Mouse (Mus musculus) hindbrain, embryonic 16.5 days (tissue): ENCODE measurements at regions not wholly inside any gene's neighbourhood (a gene's known extent, or its start where the extent isn't known, plus 50 kb on each side); places are given as distances from the start of the nearest gene placed in this dataset.

ENCODE experiments used
- ATAC-seq: fragments of 200-750 bp; cut with Nextera tagmentation; 2 replicates; pipeline ENCODE4 v1.8.0; 2017; ENCODE audit warnings: moderate TSS enrichment, moderate library complexity
- H3K27ac ChIP-seq: fragments of 300-500 bp; sonication (generic); 2 replicates; pipeline ENCODE4 v1.5.1; 2014; ENCODE audit warnings: low read depth, mild to moderate bottlenecking, control low read depth, low read length, moderate library complexity
- H3K27me3 ChIP-seq: fragments of 300-500 bp; sonication (generic); replicated peaks from 2 replicates; pipeline ENCODE4 v1.6.1; 2014; ENCODE audit warnings: low read length; ENCODE audit not compliant: control insufficient read depth, insufficient read depth
- H3K36me3 ChIP-seq: fragments of 300-500 bp; sonication (generic); 2 replicates; pipeline ENCODE4 v1.6.1; 2014; ENCODE audit warnings: mild to moderate bottlenecking, low read length, moderate library complexity, mixed read lengths; ENCODE audit not compliant: control insufficient read depth, insufficient read depth
- H3K4me1 ChIP-seq: fragments of 300-500 bp; sonication (generic); 2 replicates; pipeline ENCODE4 v1.6.1; 2014; ENCODE audit warnings: low read depth, low read length; ENCODE audit not compliant: control insufficient read depth, insufficient read depth
- H3K4me2 ChIP-seq: fragments of 300-500 bp; sonication (generic); 2 replicates; pipeline ENCODE4 v1.6.1; 2014; ENCODE audit warnings: mild to moderate bottlenecking, low read length, control low read depth, moderate library complexity
- H3K4me3 ChIP-seq: fragments of 300-500 bp; sonication (generic); 2 replicates; pipeline ENCODE4 v1.5.1; 2014; ENCODE audit warnings: mild to moderate bottlenecking, low read length, control low read depth, moderate library complexity
- H3K9ac ChIP-seq: fragments of 300-500 bp; sonication (generic); 2 replicates; pipeline ENCODE4 v1.6.1; 2014; ENCODE audit warnings: low read depth, mild to moderate bottlenecking, control low read depth, low read length, moderate library complexity
- H3K9me3 ChIP-seq: fragments of 300-500 bp; sonication (generic); 2 replicates; pipeline ENCODE4 v1.6.1; 2014; ENCODE audit warnings: mild to moderate bottlenecking, low read length, moderate library complexity; ENCODE audit not compliant: control insufficient read depth
- WGBS: fragments of 180-500 bp; shearing (Covaris S2); extraction: QIAGEN DNeasy Blood & Tissue Kit; methylation state at CpG from one replicate; pipeline ENCODE4 v1.1.7; 2014; 5-methylcytosine and 5-hydroxymethylcytosine counted together

- WGBS, result 79% methylated on average over 9 of the region's 9 CpGs
These were observed 52.2 kb downstream of the Rhob start for GRCm38 (mm10) chr12:8447612-8448011.

GRCm38 (mm10) chr12:8447025-8447424 lies 52.8 kb downstream of the Rhob start:
- Histone ChIP-seq H3K9ac (no peak overlapping the region), H3K4me1 (peaks cover 7% of the 10 kb centered on the region), H3K36me3 (no peaks in the 10 kb centered on the region), H3K27me3 (no peaks in the 10 kb centered on the region), H3K27ac (no peak overlapping the region), H3K4me3 (no peak overlapping the region), H3K4me2 (no peak overlapping the region), H3K9me3 (no peaks in the 10 kb centered on the region)
- ATAC-seq, result no peak
- WGBS, result 24% methylated on average over 7 of the region's 7 CpGs

More at GRCm38 (mm10) chr12:8447612-8448011, 52.2 kb downstream of the Rhob start:
- H3K27me3 ChIP-seq, result no peaks in the 10 kb centered on the region
- H3K4me1 ChIP-seq, result peaks cover 10% of the 10 kb centered on the region
- H3K27ac ChIP-seq, result no peak overlapping the region
- H3K36me3 ChIP-seq, result no peaks in the 10 kb centered on the region
- no peak overlapping the region for H3K4me3 ChIP-seq
- H3K9ac ChIP-seq, result no peak overlapping the region
- no peak overlapping the region for H3K4me2 ChIP-seq
- no peaks in the 10 kb centered on the region for H3K9me3 ChIP-seq
- ATAC-seq, result no peak

GRCm38 (mm10) chr12:8444975-8445853 lies 54.6 kb downstream of the Rhob start:
- peak; percentile 35; the same call in 1 of the 2 replicates for ATAC-seq
- Histone ChIP-seq H3K36me3 (no peaks in the 10 kb centered on the region), H3K9me3 (no peaks in the 10 kb centered on the region), H3K27me3 (no peaks in the 10 kb centered on the region), H3K4me3 (no peak overlapping the region), H3K9ac (no peak overlapping the region), H3K4me2 (no peak overlapping the region), H3K27ac (no peak overlapping the region), H3K4me1 (no peaks in the 10 kb centered on the region; the same call in 1 of the 2 replicates)
- 72% methylated on average over 13 of the region's 13 CpGs for WGBS

GRCm38 (mm10) chr12:8443917-8444453 lies 55.8 kb downstream of the Rhob start:
- H3K9me3 ChIP-seq, result no peaks in the 10 kb centered on the region
- H3K36me3 ChIP-seq, result no peaks in the 10 kb centered on the region
- 74% methylated on average over 4 of the region's 4 CpGs for WGBS

GRCm38 (mm10) chr12:8443253-8443661 lies 56.6 kb downstream of the Rhob start:
- Histone ChIP-seq H3K4me2 (no peak overlapping the region), H3K4me1 (no peaks in the 10 kb centered on the region; the same call in 1 of the 2 replicates), H3K27ac (no peak overlapping the region), H3K27me3 (no peaks in the 10 kb centered on the region), H3K4me3 (no peak overlapping the region), H3K9ac (no peak overlapping the region), H3K9me3 (no peaks in the 10 kb centered on the region), H3K36me3 (no peaks in the 10 kb centered on the region)
- WGBS, result 82% methylated on average over 4 of the region's 4 CpGs
- no peak for ATAC-seq

More at GRCm38 (mm10) chr12:8443917-8444453, 55.8 kb downstream of the Rhob start:
- H3K4me3 ChIP-seq, result no peak overlapping the region
- no peak overlapping the region for H3K9ac ChIP-seq
- no peak overlapping the region for H3K4me2 ChIP-seq
- H3K4me1 ChIP-seq, result no peaks in the 10 kb centered on the region; the same call in 1 of the 2 replicates
- H3K27me3 ChIP-seq, result no peaks in the 10 kb centered on the region
- no peak overlapping the region for H3K27ac ChIP-seq
- ATAC-seq, result no peak

- no peaks in the 10 kb centered on the region; the same call in 1 of the 2 replicates for H3K4me1 ChIP-seq
- no peak overlapping the region for H3K4me2 ChIP-seq
- no peaks in the 10 kb centered on the region for H3K27me3 ChIP-seq
- no peaks in the 10 kb centered on the region for H3K36me3 ChIP-seq
- no peaks in the 10 kb centered on the region for H3K9me3 ChIP-seq
- ATAC-seq, result no peak
- H3K9ac ChIP-seq, result no peak overlapping the region
- WGBS, result 92% methylated on average over 4 of the region's 4 CpGs
- H3K4me3 ChIP-seq, result no peak overlapping the region
- H3K27ac ChIP-seq, result no peak overlapping the region
These were observed 58.5 kb downstream of the Rhob start for GRCm38 (mm10) chr12:8441275-8441674.

GRCm38 (mm10) chr12:8440373-8440772 lies 59.4 kb downstream of the Rhob start:
- H3K4me1 ChIP-seq, result no peaks in the 10 kb centered on the region; the same call in 1 of the 2 replicates
- no peak overlapping the region for H3K27ac ChIP-seq
- H3K9me3 ChIP-seq, result no peaks in the 10 kb centered on the region
- WGBS, result 89% methylated on average over 3 of the region's 3 CpGs
- H3K27me3 ChIP-seq, result no peaks in the 10 kb centered on the region
- H3K4me3 ChIP-seq, result no peak overlapping the region
- ATAC-seq, result no peak
- no peaks in the 10 kb centered on the region for H3K36me3 ChIP-seq
- H3K4me2 ChIP-seq, result no peak overlapping the region
- no peak overlapping the region for H3K9ac ChIP-seq

GRCm38 (mm10) chr12:8439957-8440356 lies 59.9 kb downstream of the Rhob start:
- no peaks in the 10 kb centered on the region for H3K36me3 ChIP-seq
- H3K27me3 ChIP-seq, result no peaks in the 10 kb centered on the region
- no peak for ATAC-seq
- H3K9me3 ChIP-seq, result no peaks in the 10 kb centered on the region
- 77% methylated on average over 3 of the region's 3 CpGs for whole genome bisulfite sequencing
- H3K27ac ChIP-seq, result no peak overlapping the region
- no peaks in the 10 kb centered on the region for H3K4me1 ChIP-seq
- no peak overlapping the region for H3K4me2 ChIP-seq
- H3K4me3 ChIP-seq, result no peak overlapping the region
- H3K9ac ChIP-seq, result no peak overlapping the region

GRCm38 (mm10) chr12:8439486-8439885 lies 60.3 kb downstream of the Rhob start:
- no peak overlapping the region for H3K27ac ChIP-seq
- no peaks in the 10 kb centered on the region for H3K9me3 ChIP-seq
- no peaks in the 10 kb centered on the region for H3K36me3 ChIP-seq
- no peak overlapping the region for H3K4me3 ChIP-seq
- H3K9ac ChIP-seq, result no peak overlapping the region
- H3K4me1 ChIP-seq, result no peaks in the 10 kb centered on the region
- 63% methylated on average over 4 of the region's 4 CpGs for WGBS
- H3K4me2 ChIP-seq, result no peak overlapping the region
- no peaks in the 10 kb centered on the region for H3K27me3 ChIP-seq
- no peak for ATAC-seq
